Mouse (Mus musculus): ENCODE results near the gene 1700086D15Rik. TPM values are rescaled to one million over a fixed set of nuclear protein-coding genes. Genes with fewer than 3 reads are reported as not detected.

1700086D15Rik gene
- not detected in 2 replicates for total RNA-seq (2023)

GRCm38 (mm10) chr11:65159791-65160190 is at the start of gene 1700086D15Rik:
TSS of gene 1700086D15Rik (minus strand) at chr11:65159891.

DNA sequence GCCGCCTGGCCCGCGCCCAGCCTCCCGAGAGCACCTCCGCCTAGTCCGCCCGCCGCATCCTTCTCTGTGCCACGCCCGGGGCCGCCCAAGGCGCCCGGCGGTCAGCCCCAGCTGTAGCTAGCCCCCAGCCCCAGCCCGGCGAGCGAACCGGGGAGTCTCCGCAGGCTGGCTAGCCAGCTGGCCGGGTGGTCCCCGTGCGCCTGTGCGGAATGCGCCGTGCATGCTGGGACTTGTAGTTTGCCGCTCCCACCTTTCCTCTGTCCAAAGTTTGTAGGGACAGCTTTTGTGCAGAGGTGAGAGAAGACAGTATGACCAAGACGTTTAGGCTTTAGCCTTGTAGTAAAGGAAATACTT is 3.1 kb upstream of the 1700086D15Rik start, which contains the start of gene Arhgap44:
Gene Arhgap44, minus strand, starts transcription at position 195 of the 354 bp plus-strand sequence.

Other genes starting within 250 kb of the 1700086D15Rik start
- 6.1 and 6.4 TPM in 2 replicates for gene Elac2, start 180.9 kb downstream of the 1700086D15Rik start, total RNA-seq (2023)
- gene Arhgap44, start 3.1 kb upstream of the 1700086D15Rik start, total RNA-seq (2023), result not detected in 2 replicates
- not detected in 2 replicates for gene Myocd, start 110.1 kb upstream of the 1700086D15Rik start, total RNA-seq (2023)

Measured in neutrophil, adult 65 days (primary cell).